Mouse (Mus musculus) cerebellum, adult 2 months (tissue): Measurements from ENCODE around the gene Il3ra.

Experiments
- CTCF ChIP-seq: fragments of 200-500 bp; IDR thresholded peaks from 2 replicates; pipeline ENCODE4 v1.5.1; 2011; ENCODE audit warnings: low read depth, mild to moderate bottlenecking, control low read depth, low read length, moderate library complexity, borderline replicate concordance; ENCODE audit not compliant: insufficient read depth
- POLR2A ChIP-seq: fragments of 200-500 bp; IDR thresholded peaks from 2 replicates; pipeline ENCODE4 v1.6.1; 2011; ENCODE audit warnings: low read length, control low read depth, borderline replicate concordance; ENCODE audit not compliant: insufficient read depth

- TF ChIP-seq CTCF (no peak), POLR2A (no peak)
These were observed 2.8 kb downstream of the Il3ra start for GRCm38 (mm10) chr14:14348674-14349401.
